Mouse (Mus musculus): Measurements from ENCODE around the gene Gm10488.
"Not testable (repeated sequence)": the region's sequence is repeated elsewhere in the genome, so short reads cannot be mapped to it uniquely, and the experiment has no call there.

The Gm10488 gene

DNA sequence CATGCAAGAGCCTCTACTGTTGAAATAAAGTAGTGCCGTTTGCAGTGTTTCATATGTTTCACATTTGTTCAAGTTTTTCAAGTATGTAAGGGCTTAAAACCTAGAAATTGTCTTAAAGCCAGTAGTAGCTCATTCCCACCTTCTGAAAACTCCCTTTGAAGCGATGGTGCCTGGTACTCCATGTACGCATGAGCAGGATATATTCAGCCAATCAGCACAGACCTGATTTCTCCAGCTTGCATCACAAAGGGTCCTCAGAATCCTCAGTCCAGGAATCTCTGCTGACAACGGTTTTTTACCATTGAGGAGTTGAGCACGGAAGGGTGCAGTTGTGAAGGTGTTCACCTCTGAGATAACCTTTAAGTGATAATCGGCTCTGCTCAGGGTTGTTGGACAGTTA lies at the start of gene Gm10488:
Gm10488 (plus strand) TSS at position 301 of the 400 bp plus-strand sequence.
- not testable (repeated sequence) for H3K4me3 ChIP-seq (replicated peaks; ENCODE audit: low read length); H3K36me3 ChIP-seq (ENCODE audit: insufficient read depth, low read length); H3K4me1 ChIP-seq (replicated peaks; ENCODE audit: low read depth, low read length); H3K27me3 ChIP-seq (ENCODE audit: insufficient read depth, low read length); H3K9me3 ChIP-seq (ENCODE audit: low read length)

Data from E14TG2a.4 (cell line).